Mouse (Mus musculus): ENCODE measurements around the gene 1700056E22Rik.

The 1700056E22Rik gene

GRCm38 (mm10) chr1:184019042-184019721, 14.9 kb downstream of the 1700056E22Rik start:
- DNase-seq (ENCODE audit: low spot score): no peak

GRCm38 (mm10) chr1:184017606-184018005, 16.5 kb downstream of the 1700056E22Rik start:
- DNase-seq (ENCODE audit: low spot score): no peak

- no peak for DNase-seq (ENCODE audit: low spot score)
Measured at GRCm38 (mm10) chr1:184015995-184016730, 17.9 kb downstream of the 1700056E22Rik start.

- DNase-seq (ENCODE audit: low spot score): no peak
Measured at GRCm38 (mm10) chr1:184014091-184014490, 20.0 kb downstream of the 1700056E22Rik start.

- DNase-seq (ENCODE audit: low spot score): no peak
Measured at GRCm38 (mm10) chr1:184013106-184013505, 21.0 kb downstream of the 1700056E22Rik start, which contains the start of gene Dusp10. Gene Dusp10, plus strand, starts transcription at chr1:184013302.

- no peak for DNase-seq (ENCODE audit: low spot score)
Measured at GRCm38 (mm10) chr1:184011311-184011710, 22.8 kb downstream of the 1700056E22Rik start.

- no peak for DNase-seq (ENCODE audit: low spot score)
Measured at GRCm38 (mm10) chr1:184006086-184006485, 28.0 kb downstream of the 1700056E22Rik start.

- DNase-seq (ENCODE audit: low spot score): no peak
Measured at GRCm38 (mm10) chr1:184005315-184006058, 28.6 kb downstream of the 1700056E22Rik start.

- DNase-seq (ENCODE audit: low spot score): no peak
Measured at GRCm38 (mm10) chr1:184004311-184004710, 29.8 kb downstream of the 1700056E22Rik start.

GRCm38 (mm10) chr1:184002470-184002869, 31.6 kb downstream of the 1700056E22Rik start:
- peak; percentile 18 for DNase-seq (ENCODE audit: low spot score)

GRCm38 (mm10) chr1:183997207-183997606, 36.9 kb downstream of the 1700056E22Rik start:
- DNase-seq (ENCODE audit: low spot score): no peak

- no peak for DNase-seq (ENCODE audit: low spot score)
Measured at GRCm38 (mm10) chr1:183991921-183992320, 42.2 kb downstream of the 1700056E22Rik start.

- no peak for DNase-seq (ENCODE audit: low spot score)
Measured at GRCm38 (mm10) chr1:183987711-183988245, 46.3 kb downstream of the 1700056E22Rik start.

All from layer of hippocampus, adult 11-12 months (tissue).